ENCODE assay signal across 24 mouse cellular contexts in genomic region chr14:99010920-99011313, GRCm38 (mm10). TPM values are rescaled to one million over a fixed set of nuclear protein-coding genes. Genes with fewer than 3 reads are reported as not detected.
DNase-seq lines count a peak whose midpoint lies in the region; ATAC-seq and TF ChIP-seq lines count a peak whose summit lies in the region.
"Had no signal": no experiment of that assay in that cellular context is flagged by ENCODE, and none has a peak within 500 bp of the region (broad histone marks: within the 10 kb centered on the region; RNA-seq: fewer than 3 reads in every experiment).

No protein-coding gene starts in this region.

- 5% methylated on average over 2 of the region's 2 CpGs for WGBS in heart, adult 2 months
- 60% methylated on average over 2 of the region's 2 CpGs for WGBS in hindbrain, postnatal 0 days
- 80% methylated on average over 2 of the region's 2 CpGs for WGBS in hindbrain, embryonic 13.5 days
- WGBS in neural tube, embryonic 15.5 days = 67% methylated on average over 2 of the region's 2 CpGs

- no peak for DNase-seq in heart, adult 2 months
- no peak for DNase-seq in heart, adult 9 months (ENCODE audit: low spot score in 2 of 2)
- no peak for DNase-seq in hindbrain, postnatal 0 days (ENCODE audit: low spot score)
- DNase-seq: cerebellum, adult 11 months; cerebellum, adult 9-11 months; gastrocnemius, postnatal 36 days; lung, adult 18-20 months; right cerebral cortex, adult 18-20 months; right cerebral cortex, postnatal 4 days; thymus, adult 18-20 months; thymus, postnatal 4 days had no signal

- H3K36me3 ChIP-seq in heart, adult 2 months (ENCODE audit: control insufficient read depth, insufficient read depth, low read length) = no peaks in the 10 kb centered on the region; the same call in 1 of the 2 replicates
- no peaks in the 10 kb centered on the region for H3K36me3 ChIP-seq in hindbrain, postnatal 0 days (ENCODE audit: insufficient read depth, low read length)
- H3K36me3 ChIP-seq in hindbrain, embryonic 13.5 days = no peaks in the 10 kb centered on the region
- no peaks in the 10 kb centered on the region for H3K36me3 ChIP-seq in megakaryocyte, embryonic 14.5 days (replicated peaks; ENCODE audit: low read length)
- H3K36me3 ChIP-seq in myocyte (ENCODE audit: control insufficient read depth, insufficient read depth) = no peaks in the 10 kb centered on the region
- no peaks in the 10 kb centered on the region for H3K36me3 ChIP-seq in neural tube, embryonic 15.5 days
- H3K36me3 ChIP-seq: embryonic facial prominence, embryonic 10.5 days; forebrain, embryonic 15.5 days; hindbrain, embryonic 10.5 days; limb, embryonic 13.5 days; liver, embryonic 12.5 days had no signal

- peaks cover 5% of the 10 kb centered on the region for H3K4me1 ChIP-seq in heart, adult 2 months (ENCODE audit: control insufficient read depth, insufficient read depth, low read length)
- no peaks in the 10 kb centered on the region for H3K4me1 ChIP-seq in hindbrain, postnatal 0 days (ENCODE audit: insufficient read depth, low read length)
- H3K4me1 ChIP-seq in hindbrain, embryonic 13.5 days (replicated peaks) = no peaks in the 10 kb centered on the region
- H3K4me1 ChIP-seq in megakaryocyte, embryonic 14.5 days = peaks cover 11% of the 10 kb centered on the region
- H3K4me1 ChIP-seq in neural tube, embryonic 15.5 days = no peaks in the 10 kb centered on the region
- H3K4me1 ChIP-seq: embryonic facial prominence, embryonic 10.5 days; forebrain, embryonic 15.5 days; hindbrain, embryonic 10.5 days; liver, embryonic 12.5 days had no signal

- H3K27me3 ChIP-seq in heart, adult 2 months (ENCODE audit: control insufficient read depth, insufficient read depth, low read length) = no peaks in the 10 kb centered on the region
- no peaks in the 10 kb centered on the region for H3K27me3 ChIP-seq in hindbrain, postnatal 0 days (ENCODE audit: insufficient read depth, low read length)
- no peaks in the 10 kb centered on the region for H3K27me3 ChIP-seq in hindbrain, embryonic 13.5 days
- no peaks in the 10 kb centered on the region for H3K27me3 ChIP-seq in megakaryocyte, embryonic 14.5 days (replicated peaks)
- no peaks in the 10 kb centered on the region for H3K27me3 ChIP-seq in myocyte (ENCODE audit: control insufficient read depth, insufficient read depth, insufficient read length)
- H3K27me3 ChIP-seq in neural tube, embryonic 15.5 days (replicated peaks) = no peaks in the 10 kb centered on the region
- H3K27me3 ChIP-seq: forebrain, embryonic 15.5 days; limb, embryonic 13.5 days; liver, embryonic 12.5 days had no signal

- no peak overlapping the region for H3K4me2 ChIP-seq in hindbrain, postnatal 0 days (ENCODE audit: low read depth, low read length)
- no peak overlapping the region for H3K4me2 ChIP-seq in hindbrain, embryonic 13.5 days
- H3K4me2 ChIP-seq in myocyte (ENCODE audit: low read depth) = peak overlapping the region; percentile 59
- no peak overlapping the region for H3K4me2 ChIP-seq in neural tube, embryonic 15.5 days
- H3K4me2 ChIP-seq: forebrain, embryonic 15.5 days; limb, embryonic 13.5 days; liver, embryonic 12.5 days had no signal

- H3K79me2 ChIP-seq in heart, adult 2 months (replicated peaks; ENCODE audit: control insufficient read depth, insufficient read depth, low read length) = no peaks in the 10 kb centered on the region
- no peaks in the 10 kb centered on the region for H3K79me2 ChIP-seq in myocyte (ENCODE audit: control insufficient read depth, insufficient read depth)

- TF ChIP-seq POLR2A in heart, adult 2 months (IDR thresholded peaks at IDR 0.05; ENCODE audit: insufficient read depth, low read depth, low read length) = no peak
- no peak for TF ChIP-seq POLR2A in myocyte (IDR thresholded peaks at IDR 0.05; ENCODE audit: insufficient read length, low read depth)

- TF ChIP-seq CTCF in heart, adult 2 months (IDR thresholded peaks at IDR 0.05) = no peak
- TF ChIP-seq CTCF in hindbrain, postnatal 0 days (IDR thresholded peaks at IDR 0.05; ENCODE audit: low read depth) = no peak

- peak overlapping the region; percentile 84 for H3K27ac ChIP-seq in heart, adult 2 months
- peak overlapping the region; percentile 52; the same call in 1 of the 2 replicates for H3K27ac ChIP-seq in hindbrain, postnatal 0 days
- no peak overlapping the region for H3K27ac ChIP-seq in hindbrain, embryonic 13.5 days
- H3K27ac ChIP-seq in neural tube, embryonic 15.5 days (replicated peaks) = no peak overlapping the region
- H3K27ac ChIP-seq: embryonic facial prominence, embryonic 10.5 days; forebrain, embryonic 15.5 days; hindbrain, embryonic 10.5 days; limb, embryonic 13.5 days; liver, embryonic 12.5 days had no signal

- H3K4me3 ChIP-seq in heart, adult 2 months = no peak overlapping the region
- H3K4me3 ChIP-seq in hindbrain, postnatal 0 days (ENCODE audit: low read length) = no peak overlapping the region
- H3K4me3 ChIP-seq in hindbrain, embryonic 13.5 days = no peak overlapping the region
- peak overlapping the region; percentile 87 for H3K4me3 ChIP-seq in megakaryocyte, embryonic 14.5 days (replicated peaks)
- no peak overlapping the region for H3K4me3 ChIP-seq in myocyte
- H3K4me3 ChIP-seq in neural tube, embryonic 15.5 days (replicated peaks) = no peak overlapping the region
- H3K4me3 ChIP-seq: embryonic facial prominence, embryonic 10.5 days; forebrain, embryonic 15.5 days; hindbrain, embryonic 10.5 days; limb, embryonic 13.5 days; liver, embryonic 12.5 days had no signal

- no peak for TF ChIP-seq EP300 in heart, adult 2 months (IDR thresholded peaks at IDR 0.05; ENCODE audit: insufficient read depth, low read depth, low read length)

- H3K9ac ChIP-seq in heart, adult 2 months (ENCODE audit: low read depth, low read length) = no peak overlapping the region
- no peak overlapping the region for H3K9ac ChIP-seq in hindbrain, postnatal 0 days (replicated peaks; ENCODE audit: low read length)
- no peak overlapping the region for H3K9ac ChIP-seq in hindbrain, embryonic 13.5 days
- no peak overlapping the region for H3K9ac ChIP-seq in neural tube, embryonic 15.5 days (replicated peaks)
- H3K9ac ChIP-seq: forebrain, embryonic 15.5 days; limb, embryonic 13.5 days; liver, embryonic 12.5 days had no signal

- intact Hi-C loops in heart, adult 2 months (cut with DNase I) = no loop called here

- H3K9me3 ChIP-seq in hindbrain, postnatal 0 days (ENCODE audit: low read length) = no peaks in the 10 kb centered on the region
- no peaks in the 10 kb centered on the region for H3K9me3 ChIP-seq in hindbrain, embryonic 13.5 days
- H3K9me3 ChIP-seq in megakaryocyte, embryonic 14.5 days = no peaks in the 10 kb centered on the region
- no peaks in the 10 kb centered on the region for H3K9me3 ChIP-seq in neural tube, embryonic 15.5 days (replicated peaks)
- H3K9me3 ChIP-seq: embryonic facial prominence, embryonic 10.5 days; forebrain, embryonic 15.5 days; hindbrain, embryonic 10.5 days; limb, embryonic 13.5 days; liver, embryonic 12.5 days had no signal

- no peak for ATAC-seq in hindbrain, postnatal 0 days
- no peak for ATAC-seq in hindbrain, embryonic 13.5 days (ENCODE audit: low FRiP score)
- no peak for ATAC-seq in megakaryocyte, adult 5-6 weeks (ENCODE audit: poor library complexity, severe bottlenecking)
- ATAC-seq in neural tube, embryonic 15.5 days (ENCODE audit: low FRiP score) = no peak
- ATAC-seq: forebrain, embryonic 15.5 days; liver, embryonic 12.5 days; midbrain, embryonic 16.5 days; Patski had no signal

- no peak overlapping the region for H3ac ChIP-seq in myocyte (ENCODE audit: control insufficient read depth, insufficient read length)

TF ChIP-seq in myocyte, 11 proteins besides CTCF, POLR2A, EP300 and RAD21 (continues in another document):
- TF ChIP-seq POLR2AphosphoS2 (IDR thresholded peaks at IDR 0.05; ENCODE audit: insufficient read length, low read depth) = no peak
- TF ChIP-seq TCF3 (IDR thresholded peaks at IDR 0.05; ENCODE audit: insufficient read length, low read depth) = no peak
- no peak for TF ChIP-seq MAX (IDR thresholded peaks at IDR 0.05; ENCODE audit: low read depth)

RNA-seq across cellular contexts. Expression of gene Rpl36a-ps1, which starts 16.8 kb away (rescaled TPM):
- 1 to 10 TPM; 1.5 to 3.1 TPM for total RNA-seq in heart, adult 2 months (2021)
- not detected in 2 replicates for polyA plus RNA-seq in heart, adult 2 months (2012; rRNA removed)
- not detected in 2 replicates for total RNA-seq in hindbrain, postnatal 0 days (2014; rRNA removed)
- not detected in 2 replicates for polyA plus RNA-seq in hindbrain, postnatal 0 days (2015; fragmentation: Nextera tagmentation; extraction: Ambion mirVana)
- 0.74 TPM in 1 of 2 replicates, not detected in the other for polyA plus RNA-seq in hindbrain, embryonic 13.5 days (2015; fragmentation: Nextera tagmentation; extraction: Ambion mirVana)
- polyA plus RNA-seq in megakaryocyte, embryonic 14.5 days (2012; ENCODE audit: insufficient read depth, low replicate concordance) = 0.43 TPM in 1 of 2 replicates, not detected in the other
- 12.9 and 18.5 TPM in 2 replicates for total RNA-seq in megakaryocyte, adult 5-6 weeks (2015)
- total RNA-seq in megakaryocyte, adult 5-6 weeks (2017) = 5.9 and 8.3 TPM in 2 replicates
- 12.9 TPM for polyA plus RNA-seq in myocyte (2012; fragmentation: generic; extraction: Trizol)
- 0.64 TPM in 1 of 2 replicates, not detected in the other for polyA plus RNA-seq in neural tube, embryonic 15.5 days (2015; fragmentation: Nextera tagmentation; extraction: Ambion mirVana)
- polyA plus RNA-seq: embryonic facial prominence, embryonic 10.5 days; hindbrain, embryonic 10.5 days; kidney, adult 2 months had no signal

RNA-seq across cellular contexts. Expression of gene Mzt1, which starts 35.0 kb away (rescaled TPM):
- 10 to 100 TPM; 38.2 to 42.3 TPM for total RNA-seq in heart, adult 2 months (2021)
- 18.8 and 42.9 TPM in 2 replicates for polyA plus RNA-seq in heart, adult 2 months (2012; rRNA removed)
- 73.7 and 74.1 TPM in 2 replicates for total RNA-seq in hindbrain, postnatal 0 days (2014; rRNA removed)
- polyA plus RNA-seq in hindbrain, postnatal 0 days (2015; fragmentation: Nextera tagmentation; extraction: Ambion mirVana) = 117 and 124 TPM in 2 replicates
- 125 and 127 TPM in 2 replicates for polyA plus RNA-seq in hindbrain, embryonic 13.5 days (2015; fragmentation: Nextera tagmentation; extraction: Ambion mirVana)
- polyA plus RNA-seq in megakaryocyte, embryonic 14.5 days (2012; ENCODE audit: insufficient read depth, low replicate concordance) = 0.75 and 8.5 TPM in 2 replicates
- total RNA-seq in megakaryocyte, adult 5-6 weeks (2015) = 53.6 and 61.1 TPM in 2 replicates
- 24.3 and 25.9 TPM in 2 replicates for total RNA-seq in megakaryocyte, adult 5-6 weeks (2017)
- polyA plus RNA-seq in myocyte (2012; fragmentation: generic; extraction: Trizol) = 11.2 TPM
- 92.8 and 94.8 TPM in 2 replicates for polyA plus RNA-seq in neural tube, embryonic 15.5 days (2015; fragmentation: Nextera tagmentation; extraction: Ambion mirVana)

RNA-seq across cellular contexts. Expression of gene Bora, which starts 35.1 kb away (rescaled TPM):
- under 1 TPM; 0.73 to 0.82 TPM for total RNA-seq in heart, adult 2 months (2021)
- 0.47 TPM in 2 replicates for polyA plus RNA-seq in heart, adult 2 months (2012; rRNA removed)
- total RNA-seq in hindbrain, postnatal 0 days (2014; rRNA removed) = 7.6 and 8.2 TPM in 2 replicates
- polyA plus RNA-seq in hindbrain, postnatal 0 days (2015; fragmentation: Nextera tagmentation; extraction: Ambion mirVana) = 13.3 and 15.8 TPM in 2 replicates
- 18.7 and 21.5 TPM in 2 replicates for polyA plus RNA-seq in hindbrain, embryonic 13.5 days (2015; fragmentation: Nextera tagmentation; extraction: Ambion mirVana)
- polyA plus RNA-seq in megakaryocyte, embryonic 14.5 days (2012; ENCODE audit: insufficient read depth, low replicate concordance) = 2.0 and 4.1 TPM in 2 replicates
- total RNA-seq in megakaryocyte, adult 5-6 weeks (2015) = 24.4 and 26.5 TPM in 2 replicates
- 26.0 and 28.4 TPM in 2 replicates for total RNA-seq in megakaryocyte, adult 5-6 weeks (2017)
- 4.3 TPM for polyA plus RNA-seq in myocyte (2012; fragmentation: generic; extraction: Trizol)
- 14.0 and 22.5 TPM in 2 replicates for polyA plus RNA-seq in neural tube, embryonic 15.5 days (2015; fragmentation: Nextera tagmentation; extraction: Ambion mirVana)

Comparison
In these comparisons a context has a peak if more than half of its experiments do, and no peak if none do; other contexts are left out.
1. H3K27ac ChIP-seq: peak in heart, adult 2 months (single experiment) and hindbrain, postnatal 0 days (single experiment); none in hindbrain, embryonic 13.5 days (single experiment) and neural tube, embryonic 15.5 days (single experiment).